Mouse (Mus musculus) liver, embryonic 14.5 days (tissue): Measurements from ENCODE around the gene Ankrd33b.

Experiments used
- CTCF ChIP-seq: IDR thresholded peaks from 2 replicates; pipeline ENCODE4 v1.5.1; 2016; ENCODE audit warnings: antibody characterized with exemption, low read depth, control low read depth
- EP300 ChIP-seq: IDR thresholded peaks from 2 replicates; pipeline ENCODE4 v1.6.1; 2016; ENCODE audit warnings: antibody characterized with exemption, low read depth

DNA sequence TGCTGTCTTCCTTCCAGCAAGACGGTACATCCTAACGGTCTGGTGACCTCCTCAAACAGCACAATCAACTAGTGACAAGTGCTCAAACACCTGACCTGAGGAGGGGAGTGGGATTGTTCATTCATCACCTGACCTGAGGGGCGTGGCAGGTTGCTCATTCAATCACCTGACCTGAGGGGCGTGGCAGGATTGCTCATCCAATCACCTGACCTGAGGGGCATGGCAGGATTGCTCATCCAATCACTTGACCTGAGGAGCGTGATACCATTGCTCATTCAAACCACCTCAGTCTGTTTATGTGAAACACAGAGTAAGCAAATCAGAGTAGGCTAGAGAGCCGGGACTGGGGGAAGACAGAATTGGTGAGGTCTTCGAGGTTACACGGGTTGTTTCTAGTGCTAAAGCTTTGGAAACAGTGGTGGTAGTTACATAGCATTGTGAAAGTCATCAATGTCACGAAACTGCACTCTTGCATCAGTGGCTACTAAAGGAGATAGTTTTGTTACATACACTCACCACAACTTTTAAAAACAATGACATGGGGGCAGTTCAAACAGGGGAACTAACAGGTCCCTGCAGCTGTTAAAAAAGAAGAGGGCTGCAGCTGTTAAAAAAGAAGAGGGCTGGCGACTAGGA, 28.8 kb downstream of the Ankrd33b start:
- TF ChIP-seq EP300 = no peak
- no peak for TF ChIP-seq CTCF
